Mouse (Mus musculus) adrenal gland, postnatal 14 days (tissue): ENCODE results near the gene Impdh2. TPM values are rescaled to one million over a fixed set of nuclear protein-coding genes. Genes with fewer than 3 reads are reported as not detected.
A peak's percentile ranks its signal among the peaks of the same experiment; 100 is the strongest.

Source experiments
- DNase-seq: peaks from one replicate; pipeline ENCODE4 v3.0.0; 2021; ENCODE audit warnings: mixed read lengths
- total RNA-seq: library from RNA; stranded (reverse); gene quantifications from 2 replicates; pipeline ENCODE4 v1.2.3, GENCODE M21; 2021

Impdh2 gene
- total RNA-seq, 1 experiment from 2014 or later: 110 TPM

DNA sequence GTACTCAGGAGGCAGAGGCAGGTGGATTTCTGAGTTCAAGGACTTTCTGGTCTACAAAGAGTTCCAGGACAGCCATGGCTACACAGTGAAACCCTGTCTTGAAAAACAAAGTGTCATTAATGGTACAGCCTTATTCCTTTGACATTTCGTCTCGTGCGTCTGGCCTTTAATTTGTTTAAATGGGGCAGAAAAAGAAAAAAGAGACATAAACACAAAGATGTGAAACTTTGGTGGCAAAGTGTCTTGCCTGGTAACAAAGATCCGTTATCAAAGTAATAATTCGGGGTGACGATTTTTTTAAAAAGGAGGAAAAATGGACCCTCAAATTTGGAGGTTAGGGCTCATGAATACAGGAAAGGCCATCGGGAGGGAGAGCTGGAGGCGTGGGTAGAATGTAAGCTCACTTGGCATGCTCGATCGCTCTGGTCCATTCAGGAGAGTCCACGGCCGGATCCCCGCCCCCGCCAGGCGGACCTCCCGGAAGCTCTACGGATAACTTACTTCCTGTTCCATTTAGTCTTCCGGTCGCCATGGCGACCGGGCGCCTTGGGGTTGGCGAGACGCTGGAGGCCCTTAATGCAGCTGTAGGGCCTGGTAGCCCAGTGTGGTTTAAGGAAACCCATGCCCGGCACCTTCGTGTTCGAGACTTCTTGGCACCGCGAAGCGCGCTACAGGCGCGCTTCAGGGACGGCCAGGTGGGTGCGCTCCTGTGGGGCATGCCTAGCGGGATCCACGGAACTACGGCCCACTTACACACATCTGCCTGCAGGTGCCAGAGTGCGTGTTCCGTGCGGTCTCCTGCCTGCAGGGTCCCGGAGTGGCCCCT lies 9.5 kb downstream of the Impdh2 start, which contains the start of gene Dalrd3:
Gene Dalrd3 (plus strand): TSS at position 506 of the 826 bp plus-strand sequence.
- peak; percentile 96 for DNase-seq

DNA sequence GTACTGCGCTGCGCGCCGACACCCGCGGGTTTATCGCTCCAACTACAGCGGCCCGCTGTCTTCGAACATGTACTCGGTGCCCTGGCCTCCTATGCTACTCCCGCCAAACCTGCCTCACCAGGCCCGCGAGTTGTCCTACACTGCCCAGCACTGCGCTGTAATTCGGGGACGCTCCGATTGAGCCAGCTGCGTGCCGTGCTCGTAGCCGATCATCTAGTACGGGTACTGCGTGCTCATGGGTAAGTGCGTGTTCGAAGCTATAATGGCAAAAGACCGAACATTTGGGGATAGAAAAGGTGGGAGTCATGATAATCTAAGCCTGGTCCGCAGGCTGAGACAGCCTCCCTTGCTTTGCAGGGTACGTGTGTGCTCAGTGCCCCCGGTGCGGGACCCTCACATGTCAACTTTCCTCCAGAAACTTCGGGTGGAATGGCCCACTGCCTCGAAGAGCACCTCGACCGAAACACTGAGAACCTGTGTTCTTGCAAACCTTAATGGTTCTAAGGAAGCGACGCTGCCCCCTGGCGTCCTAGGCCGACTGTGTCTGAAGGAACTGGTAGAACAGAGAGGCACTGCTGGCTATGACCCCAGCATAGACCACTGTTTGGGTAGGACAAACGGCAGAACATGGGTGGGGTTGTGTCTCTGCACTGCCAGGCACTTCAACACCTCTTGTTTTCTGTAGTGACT lies 10.3 kb downstream of the Impdh2 start:
- peak; percentile 91 for DNase-seq

DNA sequence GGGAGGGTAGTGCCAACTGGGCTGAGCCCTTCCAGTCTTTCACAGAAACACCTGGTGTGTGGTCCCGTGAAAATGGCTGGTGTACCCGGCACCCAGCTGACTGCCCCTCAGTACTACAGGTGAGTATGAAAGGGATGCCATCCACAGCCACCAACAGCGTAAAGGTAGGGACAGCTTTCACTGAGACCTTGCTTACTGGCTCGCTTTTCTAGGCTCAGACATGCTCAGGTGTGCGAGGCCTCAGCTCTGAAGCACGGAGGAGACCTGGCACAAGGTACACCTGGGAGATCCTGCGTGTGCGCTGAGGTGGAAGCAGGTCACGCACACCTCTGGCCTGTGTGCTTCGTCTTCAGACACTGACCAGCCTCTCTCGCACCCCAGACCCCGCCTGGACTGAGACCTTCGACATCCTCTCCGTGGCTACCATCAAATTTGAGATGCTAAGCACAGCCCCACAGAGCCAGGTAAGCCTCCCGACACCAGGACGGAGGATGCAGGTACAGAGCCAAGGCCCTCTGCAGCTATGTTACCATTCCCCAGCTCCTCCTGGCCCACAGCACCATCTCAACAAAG lies 11.4 kb downstream of the Impdh2 start:
- no peak for DNase-seq

DNA sequence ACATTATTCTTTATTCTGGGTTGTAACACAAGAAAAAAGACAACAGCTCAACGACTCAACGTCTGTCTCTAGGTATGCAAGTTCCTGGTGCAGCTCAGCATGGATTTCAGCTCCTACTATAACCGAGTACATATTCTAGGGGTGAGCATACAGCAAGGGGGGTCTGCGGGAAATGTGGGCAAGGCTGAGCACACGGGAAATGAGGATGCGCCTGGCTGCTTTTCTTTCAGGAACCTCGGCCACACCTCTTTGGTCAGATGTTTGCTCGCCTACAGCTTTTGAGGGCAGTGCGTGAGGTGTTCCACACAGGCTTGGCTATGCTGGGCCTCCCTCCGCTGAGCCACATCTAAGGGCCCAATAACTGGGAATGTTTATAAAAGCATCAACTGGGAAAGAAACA lies 12.2 kb downstream of the Impdh2 start:
- no peak for DNase-seq

DNA sequence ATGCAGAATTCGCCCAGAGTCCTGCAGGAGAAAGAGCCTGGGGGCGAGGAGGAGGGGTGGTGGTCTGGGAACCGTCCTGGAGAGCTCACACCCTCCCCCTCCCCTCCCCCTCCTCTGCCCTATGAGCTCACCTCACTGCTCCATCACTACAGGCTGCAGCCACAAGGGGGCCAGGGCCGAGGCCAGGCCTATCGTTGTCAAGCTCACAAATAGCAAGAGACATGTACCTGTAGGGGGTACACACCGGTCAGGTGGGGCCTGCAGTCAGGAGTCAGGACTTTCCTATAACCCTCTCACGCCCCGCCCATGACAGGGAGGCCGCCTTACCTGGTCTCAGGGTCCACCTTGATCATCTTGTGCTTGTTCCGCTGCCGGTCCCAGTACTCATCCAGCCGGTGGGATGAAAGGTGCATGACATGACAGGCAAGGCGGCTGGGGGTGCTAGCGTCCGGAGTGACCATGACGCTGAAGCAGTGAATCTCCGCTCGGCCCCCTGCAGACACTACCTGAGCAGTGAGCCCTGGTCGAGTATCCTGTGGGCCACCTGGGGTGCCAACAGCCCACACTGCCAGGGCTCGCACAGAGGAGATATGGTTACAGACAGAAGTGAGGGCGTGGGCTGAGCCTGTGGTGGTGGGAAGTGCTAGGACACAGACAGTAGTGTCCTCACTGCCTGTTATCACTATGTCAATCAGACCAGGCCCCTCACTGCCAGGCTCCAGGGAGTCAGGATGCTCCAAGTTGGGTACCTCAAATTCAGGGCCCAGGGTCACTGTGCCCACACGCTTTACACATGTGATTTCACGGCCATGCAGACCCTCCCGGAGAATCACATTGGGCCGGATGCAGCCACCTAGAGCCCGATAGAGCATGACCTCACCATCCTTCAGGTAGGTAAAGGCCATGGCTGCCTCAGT lies 13.9 kb downstream of the Impdh2 start:
- peak; percentile 89 for DNase-seq

DNA sequence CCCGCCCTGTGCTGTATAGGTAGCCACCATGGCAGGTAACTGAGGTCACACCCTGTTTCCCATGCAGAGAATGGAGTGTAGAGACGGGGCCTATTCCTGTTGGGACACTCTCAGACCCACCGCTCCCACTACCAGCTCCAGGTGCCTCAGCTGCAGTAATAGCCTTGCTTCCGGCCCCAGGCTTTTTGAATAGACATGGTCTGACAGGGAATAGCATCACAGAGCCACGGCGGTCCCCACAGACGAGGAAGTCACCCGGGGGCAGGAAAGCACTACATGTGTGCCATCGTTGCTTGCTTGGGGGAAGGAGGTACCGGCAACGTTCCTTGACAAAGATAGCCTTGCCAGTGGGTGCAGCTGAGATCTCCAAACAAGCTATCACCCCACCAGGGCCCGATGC lies 14.8 kb downstream of the Impdh2 start:
- no peak for DNase-seq

DNA sequence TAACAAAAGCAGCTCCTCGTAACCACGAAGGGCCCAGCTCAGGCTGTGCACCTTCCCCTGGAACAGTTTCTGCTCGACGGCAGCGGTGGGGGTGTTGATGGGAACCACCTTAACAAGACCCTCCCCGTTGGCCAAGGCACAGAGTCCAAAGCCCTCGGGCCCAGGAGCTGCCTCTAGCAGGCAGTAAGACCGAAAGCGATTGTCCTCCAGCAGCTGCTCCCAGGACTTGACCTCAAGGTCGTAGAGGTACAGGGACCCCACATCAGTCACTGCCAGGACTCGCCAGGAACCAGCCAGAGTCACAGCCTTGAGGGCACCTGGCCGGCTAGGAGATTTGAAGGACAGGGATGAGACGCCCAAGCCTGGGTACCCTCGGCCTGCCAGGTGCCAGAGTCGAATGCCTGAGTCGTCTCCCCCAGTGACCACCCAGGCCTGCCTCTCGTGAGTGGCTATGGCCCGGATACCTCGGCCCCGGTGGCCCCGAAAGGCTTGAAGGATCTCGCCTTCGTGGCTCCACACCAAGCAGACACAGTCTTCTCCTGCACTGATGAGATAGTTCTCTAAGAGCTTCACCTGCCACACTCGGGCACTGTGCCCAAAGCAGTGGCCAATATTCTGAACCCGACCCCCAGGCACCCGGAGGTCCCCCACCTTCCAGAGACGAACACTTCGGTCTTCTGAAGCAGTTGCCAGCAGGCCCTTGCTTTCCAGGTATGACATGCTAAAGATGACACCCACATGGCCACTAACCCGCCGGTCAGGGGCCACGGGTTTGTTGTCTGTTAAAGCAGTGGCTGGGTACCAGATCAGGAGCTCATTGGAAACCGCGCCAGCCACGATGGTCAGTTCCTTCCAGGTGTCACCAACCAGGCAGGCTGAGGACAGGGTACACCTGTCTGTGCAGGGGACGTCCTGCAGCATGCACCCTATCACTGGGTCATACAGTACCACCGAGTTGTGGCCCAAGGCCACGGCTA lies 15.5 kb downstream of the Impdh2 start:
- no peak for DNase-seq

DNA sequence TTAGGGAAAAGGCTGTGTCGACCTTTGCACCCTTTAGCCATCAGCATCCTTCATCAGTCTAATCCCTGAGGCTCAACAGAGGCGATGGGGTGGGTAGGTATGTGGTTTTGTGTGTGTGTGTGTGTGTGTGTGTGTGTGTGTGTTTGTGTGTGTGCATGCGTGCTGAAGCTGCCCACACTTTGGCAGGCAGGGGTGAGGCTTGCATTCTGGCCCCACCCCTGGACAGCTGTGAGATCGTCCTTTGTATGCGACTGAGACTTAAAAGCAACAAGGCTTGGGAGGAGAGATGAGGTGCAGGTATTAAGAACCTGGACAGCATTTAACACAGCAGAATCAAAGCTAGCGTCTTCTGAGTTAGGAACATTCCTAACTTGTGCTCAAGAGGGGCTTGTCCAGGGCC lies 16.9 kb downstream of the Impdh2 start:
- no peak for DNase-seq

DNA sequence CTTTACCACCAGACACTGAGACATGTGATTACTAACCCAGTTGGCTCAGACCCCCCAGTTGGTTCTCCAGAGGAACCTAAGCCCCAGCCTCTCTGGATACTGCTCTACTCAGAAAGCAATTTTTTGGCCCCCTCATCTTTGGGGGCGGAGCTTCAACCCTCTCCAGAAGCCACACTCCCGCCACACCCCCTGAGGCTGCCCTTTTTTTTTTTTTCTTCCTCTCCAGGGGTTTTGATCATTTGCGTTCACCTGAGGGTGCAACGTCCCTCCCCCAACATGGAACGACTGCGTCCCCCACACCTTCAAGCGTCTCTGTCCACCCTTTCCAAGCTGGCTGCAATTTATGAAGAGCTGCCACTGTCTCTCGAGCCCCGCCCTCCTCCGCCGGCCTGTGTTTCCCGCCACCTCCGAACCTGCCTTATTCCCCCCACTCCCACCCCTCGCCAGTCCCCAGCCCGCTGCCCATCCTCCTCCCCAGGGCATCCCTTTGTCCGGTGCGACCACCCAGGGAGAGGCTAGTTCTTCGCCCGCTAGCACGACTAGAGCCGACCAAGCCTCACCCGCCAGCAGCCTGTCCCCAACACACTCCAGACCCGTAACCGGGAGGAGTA lies 18.0 kb downstream of the Impdh2 start:
- peak; percentile 82 for DNase-seq

DNA sequence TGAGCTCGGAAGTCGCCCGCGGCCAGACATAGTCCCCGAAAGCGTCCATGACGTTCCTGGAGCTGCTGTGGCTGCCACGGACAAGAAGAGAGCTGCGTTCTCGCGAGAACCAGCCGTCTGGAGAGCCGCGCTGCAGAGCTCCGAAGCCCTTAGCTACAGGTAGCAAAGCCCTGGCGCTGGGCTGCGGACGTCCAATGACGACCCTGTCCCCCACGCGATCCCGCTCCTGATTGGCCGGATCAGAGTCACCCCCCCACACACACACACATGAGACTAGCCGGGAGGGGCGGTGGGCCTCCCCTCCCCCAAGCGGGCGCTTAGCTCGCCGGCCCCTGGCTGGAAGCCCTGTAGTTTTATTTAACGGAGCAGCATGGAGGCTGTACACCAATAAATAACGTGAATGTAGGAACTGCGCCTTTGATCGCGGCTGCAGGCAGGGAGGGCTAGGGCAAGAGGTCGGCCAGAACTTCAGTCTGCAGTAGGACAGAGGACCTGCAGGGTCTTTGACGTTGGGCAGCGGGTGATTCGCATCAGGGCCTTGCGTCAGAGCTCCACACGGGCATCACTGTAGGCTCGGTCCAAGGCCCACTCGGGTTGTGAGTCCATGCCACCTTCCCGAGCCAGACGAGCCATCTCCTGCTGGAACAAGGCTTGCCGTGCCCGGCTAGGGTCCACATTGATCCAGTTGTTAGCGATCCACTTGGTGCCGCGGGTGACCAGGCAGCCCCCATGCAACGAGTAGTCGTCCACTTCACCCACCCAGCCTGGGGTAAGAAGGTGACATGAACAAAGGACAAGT lies 18.7 kb downstream of the Impdh2 start, which contains the start of gene Wdr6:
Gene Wdr6 (minus strand): TSS at position 195 of the 799 bp plus-strand sequence.
- peak; percentile 97 for DNase-seq

DNA sequence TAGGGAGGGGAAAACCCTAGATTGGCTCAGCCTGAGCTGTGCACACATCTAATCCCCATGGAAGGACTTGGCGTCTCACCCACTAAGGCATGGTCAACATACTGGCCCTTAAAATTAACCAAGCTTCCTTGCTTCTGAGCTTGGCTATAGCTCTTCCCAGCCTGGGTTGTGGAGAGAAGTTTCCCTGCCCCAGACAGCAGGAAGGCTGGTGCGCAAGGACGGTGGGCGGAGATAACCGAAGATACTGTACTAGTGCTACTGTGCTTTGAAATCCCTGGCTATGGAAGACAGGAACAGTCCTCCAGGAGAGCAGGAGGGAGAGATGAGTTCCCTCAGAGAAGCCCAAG lies 19.2 kb downstream of the Impdh2 start:
- DNase-seq: peak; percentile 71

DNA sequence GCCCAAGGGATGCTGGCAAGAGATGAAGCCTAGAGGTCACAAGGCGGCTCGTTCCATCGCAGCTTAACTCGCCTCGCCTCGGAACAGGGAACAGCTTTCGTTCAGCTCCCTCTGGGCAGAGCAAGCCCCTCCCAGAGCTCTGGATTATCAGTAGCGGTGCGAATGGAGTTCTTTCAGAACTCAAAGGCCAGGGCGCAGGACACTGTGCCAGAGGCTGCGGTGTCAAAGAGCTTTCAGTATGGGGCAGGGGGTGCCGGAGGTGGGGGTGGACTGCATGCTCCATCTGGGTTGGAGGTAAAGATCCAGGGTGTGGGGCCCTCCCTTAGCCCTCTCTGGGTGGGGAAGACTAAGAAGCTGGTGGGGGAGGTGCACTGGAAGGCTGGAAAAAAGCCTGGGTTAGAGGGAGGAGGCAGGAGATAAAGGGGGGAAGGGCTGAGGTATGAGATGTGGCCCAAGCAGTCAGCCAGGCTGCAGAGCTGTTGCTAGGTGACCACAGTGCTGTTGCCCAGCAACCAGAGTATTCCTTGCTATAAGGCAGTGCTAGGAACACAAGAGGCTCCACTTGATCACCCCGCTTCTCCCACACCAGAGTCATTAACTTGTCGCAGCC lies 27.6 kb downstream of the Impdh2 start:
- DNase-seq: peak; percentile 84

DNA sequence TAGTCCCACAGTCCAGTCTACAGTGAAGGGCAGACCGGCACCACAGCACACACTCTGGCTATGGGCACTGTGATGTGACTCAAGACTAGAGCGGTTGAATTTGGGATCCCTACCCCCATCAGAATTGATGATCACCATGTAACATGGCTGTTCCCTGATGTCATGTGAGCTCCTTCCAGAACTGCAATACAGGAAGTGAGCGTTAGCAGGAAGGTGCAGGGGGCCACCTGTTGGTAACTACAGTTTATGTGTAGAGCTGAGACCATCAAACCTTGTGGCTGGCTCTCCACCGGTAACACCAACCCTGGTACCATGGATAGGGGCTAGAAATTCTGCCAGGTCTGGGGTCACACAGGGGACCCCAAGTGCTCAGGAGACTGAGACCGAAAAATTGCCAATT lies 29.1 kb downstream of the Impdh2 start:
- DNase-seq: no peak

DNA sequence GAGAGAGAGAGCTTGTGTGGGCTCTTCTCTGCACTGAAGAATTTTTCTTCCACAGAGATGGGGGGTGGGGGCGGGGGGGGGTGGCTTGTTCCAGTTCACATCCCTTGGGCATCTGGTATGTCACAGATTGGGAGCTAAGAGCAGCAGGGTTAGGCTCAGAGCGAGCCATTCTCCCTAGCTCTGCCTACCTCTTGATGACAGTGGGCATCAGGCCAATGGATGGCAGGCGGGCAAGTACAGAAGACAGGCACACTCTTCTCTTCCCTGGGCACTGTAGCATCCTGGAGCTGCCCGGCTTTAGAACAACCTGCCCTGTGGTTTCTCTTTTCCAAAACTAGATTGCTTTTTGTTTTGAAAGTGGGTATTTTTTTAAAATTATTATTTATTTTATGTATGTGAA lies 31.4 kb downstream of the Impdh2 start:
- DNase-seq: no peak

DNA sequence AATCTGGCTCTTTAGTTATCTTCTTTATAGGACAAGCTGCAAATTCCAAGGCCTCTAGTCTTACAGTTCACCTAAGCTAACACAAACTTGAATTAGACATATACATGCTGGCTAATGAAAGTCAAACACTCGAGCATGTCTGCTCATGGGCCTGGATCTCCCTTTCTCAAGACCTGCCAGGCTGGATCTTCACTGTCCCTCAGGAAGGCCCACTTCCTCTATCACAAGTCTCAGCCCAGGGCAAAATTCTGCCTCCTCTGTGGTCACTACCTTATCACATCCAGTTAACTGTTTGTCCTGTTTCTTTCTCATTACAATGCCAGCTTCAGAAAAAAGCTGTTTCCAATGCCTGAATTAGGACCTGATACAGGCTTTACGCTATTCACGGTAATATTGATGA lies 34.3 kb downstream of the Impdh2 start:
- DNase-seq: no peak

DNA sequence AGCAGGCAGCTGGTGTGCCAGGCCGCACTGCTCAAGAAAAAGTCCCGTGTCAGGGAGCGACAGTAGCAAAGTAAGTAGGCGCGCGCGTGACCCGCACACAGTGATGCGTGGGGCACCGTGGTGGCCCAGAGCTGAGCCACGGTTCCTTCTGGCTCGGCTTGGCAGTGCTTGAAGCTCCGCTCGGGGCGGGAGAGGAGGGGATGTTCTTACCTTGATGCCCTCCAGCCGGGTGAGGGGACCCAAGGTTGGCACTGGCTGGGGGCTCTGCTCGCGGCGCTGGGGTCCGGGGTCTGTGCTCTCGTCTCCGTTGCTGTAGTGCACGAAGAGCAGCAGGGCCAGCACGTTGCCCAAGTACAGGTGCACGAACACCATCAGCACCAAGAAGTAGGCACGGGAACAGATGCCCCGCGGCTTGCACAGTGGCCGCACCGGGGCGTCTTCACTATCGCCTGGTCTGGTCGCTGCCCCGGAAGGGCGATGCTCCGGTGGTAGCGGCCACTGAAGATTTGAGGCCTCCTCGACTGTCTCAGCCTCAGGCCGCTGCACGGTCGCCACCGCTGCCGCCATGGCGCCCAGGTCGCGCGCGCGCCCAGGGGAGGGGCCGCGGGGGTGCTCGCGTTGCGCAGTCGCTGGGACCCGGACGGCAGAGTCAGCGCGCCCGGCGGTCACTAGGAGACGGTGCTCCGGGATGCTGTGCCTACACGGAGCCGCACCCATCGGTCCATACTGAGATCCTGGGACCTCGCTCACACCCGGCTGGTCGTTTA lies 37.1 kb downstream of the Impdh2 start, which contains the start of gene P4htm:
Gene P4htm (minus strand): TSS at position 670 of the 767 bp plus-strand sequence.
- DNase-seq: peak; percentile 86

DNA sequence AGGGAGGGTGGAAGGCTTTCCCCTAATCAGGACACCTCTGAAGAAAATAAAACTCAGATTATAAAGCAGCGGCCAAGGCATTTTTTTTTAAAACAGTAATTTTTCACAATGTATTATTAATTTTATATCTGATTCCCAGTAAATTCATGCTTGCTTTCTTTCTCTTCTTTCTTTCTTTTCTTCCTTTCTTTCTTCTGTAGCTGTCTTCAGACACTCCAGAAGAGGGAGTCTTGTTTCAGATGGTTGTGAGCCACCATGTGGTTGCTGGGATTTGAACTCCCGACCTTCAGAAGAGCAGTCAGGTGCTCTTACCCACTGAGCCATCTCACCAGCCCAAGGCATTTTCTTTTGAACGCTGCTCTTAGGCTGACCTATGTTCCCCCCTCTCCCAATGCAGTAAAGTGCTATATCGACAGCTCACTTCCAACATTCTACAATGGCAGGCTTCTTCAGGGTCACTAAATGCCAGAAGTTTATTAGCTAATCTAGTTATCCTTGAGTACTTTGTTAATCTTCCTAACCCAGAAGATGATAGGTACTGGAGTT lies 39.0 kb downstream of the Impdh2 start:
- DNase-seq: no peak

DNA sequence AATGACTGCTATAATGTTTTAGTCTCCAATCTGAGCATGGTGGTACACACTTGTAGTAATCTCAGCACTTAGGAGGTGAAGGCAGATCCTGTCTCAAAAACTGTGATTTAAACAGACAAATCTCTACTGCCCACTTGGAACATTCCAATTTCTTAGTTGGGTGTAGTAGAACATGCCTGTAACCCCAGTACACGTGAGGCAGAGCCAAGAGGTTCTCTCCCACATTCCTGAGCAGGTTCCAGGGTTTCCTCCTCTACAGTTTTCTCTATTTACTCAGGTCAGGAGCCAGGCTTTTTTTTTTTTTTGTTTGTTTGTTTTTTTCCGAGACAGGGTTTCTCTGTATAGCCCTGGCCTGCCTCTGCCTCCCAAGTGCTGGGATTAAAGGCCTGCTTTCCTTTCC lies 39.9 kb downstream of the Impdh2 start:
- no peak for DNase-seq
